Mouse (Mus musculus) thymus, adult 2 months (tissue): ENCODE results near the gene Bcl2l13. TPM values are rescaled to one million over a fixed set of nuclear protein-coding genes. Genes with fewer than 3 reads are reported as not detected.
A peak's percentile ranks its signal among the peaks of the same experiment; 100 is the strongest.

Experiments used
- DNase-seq: peaks from one replicate; pipeline ENCODE4 v3.0.0; 2021
- H3K27ac ChIP-seq: fragments of 200-500 bp; 2 replicates; pipeline ENCODE4 v1.5.1; 2012; ENCODE audit warnings: low read length, control low read depth; ENCODE audit not compliant: control insufficient read depth, insufficient read depth
- H3K27me3 ChIP-seq: fragments of 200-500 bp; 2 replicates; pipeline ENCODE4 v1.6.1; 2012; ENCODE audit warnings: mild to moderate bottlenecking, low read length, moderate library complexity, mixed read lengths; ENCODE audit not compliant: control insufficient read depth, insufficient read depth
- H3K36me3 ChIP-seq: fragments of 200-500 bp; 2 replicates; pipeline ENCODE4 v1.6.1; 2012; ENCODE audit warnings: mild to moderate bottlenecking, low read length, moderate library complexity; ENCODE audit not compliant: control insufficient read depth, insufficient read depth
- H3K4me1 ChIP-seq: fragments of 200-500 bp; replicated peaks from 2 replicates; pipeline ENCODE4 v1.6.1; 2012; ENCODE audit warnings: low read length; ENCODE audit not compliant: control insufficient read depth, insufficient read depth
- H3K4me3 ChIP-seq: fragments of 200-500 bp; 2 replicates; pipeline ENCODE4 v1.5.1; 2012; ENCODE audit warnings: mild to moderate bottlenecking, low read length, control low read depth, moderate library complexity; ENCODE audit not compliant: control insufficient read depth, insufficient read depth
- CTCF ChIP-seq: fragments of 200-500 bp; IDR thresholded peaks from 2 replicates; pipeline ENCODE4 v1.5.1; 2012; ENCODE audit warnings: mild to moderate bottlenecking, control low read depth, low read length, moderate library complexity, borderline replicate concordance; ENCODE audit not compliant: control insufficient read depth, poor library complexity, insufficient read depth; ENCODE audit errors: extremely low read depth
- POLR2A ChIP-seq: fragments of 200-500 bp; IDR thresholded peaks from 2 replicates; pipeline ENCODE4 v1.6.1; 2012; ENCODE audit warnings: mild to moderate bottlenecking, low read length, control low read depth, moderate library complexity; ENCODE audit not compliant: control insufficient read depth, poor library complexity, insufficient read depth; ENCODE audit errors: extremely low read depth
- WGBS: fragments of 180-500 bp; shearing (Covaris S2); methylation state at CpG from one replicate; pipeline ENCODE4 v1.1.7; 2018; 5-methylcytosine and 5-hydroxymethylcytosine counted together
- polyA plus RNA-seq: library from polyadenylated mRNA; depleted of rRNA; stranded (reverse); fragments of >200 nt; gene quantifications from 2 replicates; pipeline ENCODE4 v1.2.3, GENCODE M21; 2012

Gene Bcl2l13
- polyA plus RNA-seq, 1 experiment = 43.5 TPM

DNA sequence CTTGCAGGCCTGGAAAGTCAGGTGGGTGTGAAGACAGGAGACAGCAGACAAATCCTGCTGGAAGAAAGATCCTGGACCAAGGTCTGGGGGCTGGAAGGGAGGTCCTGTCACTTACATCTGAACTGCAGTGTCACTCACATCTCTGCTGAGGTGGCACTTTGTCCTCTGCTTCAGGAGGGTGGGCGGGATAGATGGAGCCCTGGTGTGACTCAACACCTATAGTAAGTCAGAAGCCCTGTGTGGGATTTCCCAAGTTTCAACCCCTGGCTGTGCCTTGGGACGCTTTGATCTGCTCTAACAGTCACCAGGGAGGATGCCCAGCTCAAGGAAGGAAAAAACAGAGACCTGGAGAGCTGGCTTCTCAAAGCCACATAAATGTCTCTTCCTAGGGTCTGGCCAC, 90.9 kb downstream of the Bcl2l13 start:
- 93% methylated on average over 2 of the region's 2 CpGs for whole genome bisulfite sequencing
- TF ChIP-seq CTCF (no peak), POLR2A (no peak)
- Histone ChIP-seq H3K27ac (no peak overlapping the region), H3K27me3 (no peaks in the 10 kb centered on the region), H3K4me1 (peaks cover 41% of the 10 kb centered on the region), H3K36me3 (no peaks in the 10 kb centered on the region), H3K4me3 (no peak overlapping the region)
- no peak for DNase-seq

DNA sequence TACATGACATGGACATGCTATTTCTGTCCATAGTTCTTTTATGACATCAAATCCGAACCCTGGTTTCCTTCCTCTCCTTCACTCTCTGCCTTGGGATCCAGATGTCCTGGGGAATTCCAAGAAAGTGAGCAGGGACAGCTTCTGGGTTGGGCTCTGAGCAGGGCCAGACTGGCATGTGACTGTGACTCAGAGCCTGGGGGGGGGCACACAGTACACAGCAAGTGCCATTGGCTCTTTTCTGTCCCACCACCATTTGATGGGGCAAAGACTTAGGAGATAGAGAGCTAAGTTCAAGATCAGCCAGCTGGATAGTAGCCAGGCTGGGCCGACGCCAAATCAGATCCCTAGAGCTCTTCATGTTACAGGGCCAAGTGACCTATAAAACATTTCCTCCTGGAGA, 91.8 kb downstream of the Bcl2l13 start:
- Histone ChIP-seq H3K36me3 (no peaks in the 10 kb centered on the region), H3K27ac (no peak overlapping the region), H3K4me3 (no peak overlapping the region), H3K4me1 (peaks cover 50% of the 10 kb centered on the region), H3K27me3 (no peaks in the 10 kb centered on the region)
- 95% methylated on average over 3 of the region's 3 CpGs for WGBS
- TF ChIP-seq POLR2A = no peak
- TF ChIP-seq CTCF = no peak
- no peak for DNase-seq

- no peak for DNase-seq
- 15% methylated on average over 1 of the region's 1 CpGs for WGBS
- peak overlapping the region; percentile 96 for H3K27ac ChIP-seq
- H3K4me1 ChIP-seq = peaks cover 66% of the 10 kb centered on the region
- H3K36me3 ChIP-seq = no peaks in the 10 kb centered on the region
- no peak overlapping the region for H3K4me3 ChIP-seq
- TF ChIP-seq CTCF (no peak), POLR2A (no peak)
- H3K27me3 ChIP-seq = no peaks in the 10 kb centered on the region
These were observed 93.4 kb downstream of the Bcl2l13 start for GRCm38 (mm10) chr6:120929421-120929820.

DNA sequence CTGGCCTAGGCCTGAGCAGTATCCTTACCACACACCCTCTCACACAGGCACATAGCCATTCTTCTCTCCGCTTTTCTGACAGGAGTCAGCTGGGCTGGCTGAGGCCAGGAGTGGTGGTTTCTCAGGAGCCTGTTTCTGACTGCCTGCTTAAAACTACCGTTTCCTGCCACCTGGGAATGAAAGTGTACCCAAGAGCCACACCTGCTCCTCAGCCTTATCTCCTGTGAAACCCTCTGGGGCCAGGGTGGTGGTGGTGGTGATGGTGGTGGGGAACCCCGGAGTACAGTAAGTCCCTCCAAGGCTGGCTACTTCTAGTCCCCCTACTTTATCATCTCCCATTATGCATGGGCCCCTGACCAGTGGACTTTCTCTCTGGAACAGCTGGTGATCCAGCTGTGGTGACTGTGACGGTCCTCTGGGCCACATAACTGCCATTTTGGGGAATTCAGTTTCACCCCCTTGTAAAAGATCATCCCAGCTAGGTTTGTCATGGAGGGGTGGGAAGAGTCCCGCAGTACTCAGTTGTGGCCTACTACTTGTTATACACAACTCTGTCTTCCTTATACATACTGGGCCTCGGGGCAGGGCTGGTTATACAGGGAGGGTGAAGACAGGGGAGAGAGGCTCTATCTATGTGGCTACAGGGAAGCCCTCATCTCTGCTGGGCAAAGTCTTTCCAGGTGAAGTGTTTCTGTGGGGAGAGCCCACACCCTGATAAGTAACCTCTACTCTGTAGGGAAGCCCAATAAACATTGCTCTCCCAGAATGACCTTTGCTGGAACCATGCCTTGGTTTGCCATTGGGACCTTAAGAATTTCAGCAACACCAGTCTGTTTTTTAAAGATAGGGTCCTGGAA, 94.7 kb downstream of the Bcl2l13 start:
- DNase-seq = peak; percentile 76
- TF ChIP-seq POLR2A = peak; percentile 43; the same call in 1 of the 2 replicates
- TF ChIP-seq CTCF = no peak
- Histone ChIP-seq H3K27me3 (no peaks in the 10 kb centered on the region), H3K4me1 (peaks cover 78% of the 10 kb centered on the region), H3K36me3 (no peaks in the 10 kb centered on the region), H3K4me3 (peak overlapping the region; percentile 17; the same call in 1 of the 2 replicates), H3K27ac (peak overlapping the region; percentile 96)
- WGBS = 26% methylated on average over 6 of the region's 6 CpGs

DNA sequence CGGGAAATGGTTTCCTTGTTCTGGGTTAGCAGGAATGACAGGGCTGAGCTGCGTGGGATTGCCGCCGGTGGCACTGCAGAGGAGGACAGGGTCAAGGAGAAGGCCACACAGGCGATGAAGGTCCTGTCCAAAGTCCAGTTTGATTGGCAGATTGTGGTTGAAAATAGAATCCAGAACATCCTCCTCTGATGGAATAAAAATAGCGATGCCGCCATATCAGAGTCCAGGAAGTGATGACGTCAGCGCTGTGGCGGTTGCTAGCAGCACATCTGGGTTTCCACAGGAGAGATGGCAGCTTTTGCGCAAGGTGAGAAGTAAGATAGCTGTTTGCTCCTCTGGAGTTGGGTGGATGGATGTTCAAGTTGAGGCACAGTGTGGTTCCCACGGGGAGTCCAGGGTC, 96.6 kb downstream of the Bcl2l13 start:
- Histone ChIP-seq H3K36me3 (no peaks in the 10 kb centered on the region), H3K4me1 (peaks cover 79% of the 10 kb centered on the region), H3K27me3 (no peaks in the 10 kb centered on the region), H3K27ac (peak overlapping the region; percentile 90), H3K4me3 (peak overlapping the region; percentile 34)
- TF ChIP-seq CTCF (no peak; the same call in 1 of the 2 replicates), POLR2A (0 out of 2 replicates have a peak, but pooled peaks have one; percentile 52)
- DNase-seq = peak; percentile 77
- WGBS = 62% methylated on average over 12 of the region's 12 CpGs

DNA sequence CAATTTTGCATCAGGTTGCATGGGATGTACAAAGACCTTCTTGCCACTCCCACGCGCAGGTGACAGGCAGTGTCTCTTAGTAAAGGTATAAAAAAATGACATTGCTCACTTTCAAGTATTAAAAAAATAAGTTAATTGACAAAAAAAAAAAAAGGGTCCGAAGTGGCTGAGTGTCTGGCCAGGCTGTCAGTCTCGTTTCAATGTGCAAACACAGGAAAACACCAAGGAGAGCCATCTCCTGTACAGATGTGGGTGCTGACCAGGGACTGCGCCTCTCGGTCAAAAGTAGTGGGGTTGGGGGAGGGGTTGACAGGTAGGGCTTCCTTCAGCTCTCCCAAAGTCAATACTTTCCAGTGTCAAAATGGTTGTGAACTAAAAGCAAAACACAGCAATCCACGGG, 97.7 kb downstream of the Bcl2l13 start:
- no peak for DNase-seq
- H3K4me1 ChIP-seq = peaks cover 82% of the 10 kb centered on the region
- no peaks in the 10 kb centered on the region for H3K27me3 ChIP-seq
- no peaks in the 10 kb centered on the region for H3K36me3 ChIP-seq
- H3K27ac ChIP-seq = peak overlapping the region; percentile 90
- WGBS = 57% methylated on average over 7 of the region's 7 CpGs
- H3K4me3 ChIP-seq = peak overlapping the region; percentile 18; the same call in 1 of the 2 replicates
- TF ChIP-seq CTCF = no peak
